Mouse (Mus musculus): ENCODE results near the gene Ryr3.

Gene Ryr3

GRCm38 (mm10) chr2:113216746-113217461 is at the start of gene Ryr3:
TSS of gene Ryr3 (minus strand) at chr2:113217096.
- DNase-seq (ENCODE audit: low spot score) = no peak

- no peak for DNase-seq (ENCODE audit: low spot score)
Observed at GRCm38 (mm10) chr2:113238871-113239270, 22.0 kb upstream of the Ryr3 start.

- DNase-seq (ENCODE audit: low spot score) = no peak
Observed at GRCm38 (mm10) chr2:113236993-113237392, 20.1 kb upstream of the Ryr3 start.

- peak; percentile 41 for DNase-seq (ENCODE audit: low spot score)
Observed at GRCm38 (mm10) chr2:113234559-113234958, 17.7 kb upstream of the Ryr3 start.

- no peak for DNase-seq (ENCODE audit: low spot score)
Observed at GRCm38 (mm10) chr2:113233356-113233755, 16.5 kb upstream of the Ryr3 start.

GRCm38 (mm10) chr2:113216105-113216745 is 671 bp downstream of the Ryr3 start:
- DNase-seq (ENCODE audit: low spot score) = no peak

GRCm38 (mm10) chr2:113210023-113210422 is 6.9 kb downstream of the Ryr3 start:
- DNase-seq (ENCODE audit: low spot score) = no peak

- DNase-seq (ENCODE audit: low spot score) = no peak
Observed at GRCm38 (mm10) chr2:113209263-113209662, 7.6 kb downstream of the Ryr3 start.

- no peak for DNase-seq (ENCODE audit: low spot score)
Observed at GRCm38 (mm10) chr2:113202857-113203256, 14.0 kb downstream of the Ryr3 start.

- DNase-seq (ENCODE audit: low spot score) = no peak
Observed at GRCm38 (mm10) chr2:113199030-113199679, 17.7 kb downstream of the Ryr3 start.

GRCm38 (mm10) chr2:113187158-113187557 is 29.7 kb downstream of the Ryr3 start:
- no peak for DNase-seq (ENCODE audit: low spot score)

GRCm38 (mm10) chr2:113181701-113182100 is 35.2 kb downstream of the Ryr3 start:
- no peak for DNase-seq (ENCODE audit: low spot score)

GRCm38 (mm10) chr2:113178047-113178446 is 38.8 kb downstream of the Ryr3 start:
- DNase-seq (ENCODE audit: low spot score) = no peak

GRCm38 (mm10) chr2:113176337-113176736 is 40.6 kb downstream of the Ryr3 start:
- no peak for DNase-seq (ENCODE audit: low spot score)

- DNase-seq (ENCODE audit: low spot score) = no peak
Observed at GRCm38 (mm10) chr2:113168096-113168495, 48.8 kb downstream of the Ryr3 start.

GRCm38 (mm10) chr2:113161494-113161893 is 55.4 kb downstream of the Ryr3 start:
- DNase-seq (ENCODE audit: low spot score) = no peak

GRCm38 (mm10) chr2:113137766-113138165 is 79.1 kb downstream of the Ryr3 start:
- no peak for DNase-seq (ENCODE audit: low spot score)

GRCm38 (mm10) chr2:113123476-113123875 is 93.4 kb downstream of the Ryr3 start:
- no peak for DNase-seq (ENCODE audit: low spot score)

- no peak for DNase-seq (ENCODE audit: low spot score)
Observed at GRCm38 (mm10) chr2:113119080-113119479, 97.8 kb downstream of the Ryr3 start.

GRCm38 (mm10) chr2:113116788-113117187 is 100.1 kb downstream of the Ryr3 start:
- DNase-seq (ENCODE audit: low spot score) = no peak

GRCm38 (mm10) chr2:113115897-113116283 is 101.0 kb downstream of the Ryr3 start:
- no peak for DNase-seq (ENCODE audit: low spot score)

GRCm38 (mm10) chr2:113115248-113115896 is 101.5 kb downstream of the Ryr3 start:
- DNase-seq (ENCODE audit: low spot score) = no peak

- no peak for DNase-seq (ENCODE audit: low spot score)
Observed at GRCm38 (mm10) chr2:113104609-113105008, 112.3 kb downstream of the Ryr3 start.

All from MN1 (cell line).